Mouse (Mus musculus): ENCODE measurements at regions not wholly inside any gene's neighbourhood (a gene's known extent, or its start where the extent isn't known, plus 50 kb on each side); places are given as distances from the start of the nearest gene placed in this dataset.

DNA sequence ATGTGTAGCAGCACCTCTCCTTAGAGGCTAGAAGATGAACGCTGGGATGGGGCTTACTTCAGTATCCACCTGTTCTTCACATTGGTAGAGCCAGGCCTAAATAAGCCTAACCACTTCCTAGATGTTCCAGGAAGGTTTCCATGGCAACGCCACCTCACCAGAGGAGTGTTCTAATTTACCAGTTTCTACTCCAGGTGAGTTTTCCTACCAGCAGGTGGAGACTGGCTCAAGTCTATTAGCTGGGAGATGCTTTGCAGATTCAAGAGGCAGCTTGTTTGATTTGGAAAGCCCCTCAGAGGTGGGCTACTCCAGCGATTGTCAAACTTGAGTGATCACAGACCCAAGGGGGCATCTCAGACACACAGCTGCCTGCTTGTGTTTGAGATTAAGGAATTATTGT, 138.8 kb upstream of the Prok2 start:
- peak; percentile 52 for TF ChIP-seq CTCF (conservative IDR thresholded peaks at IDR 0.05)
- DNase-seq (ENCODE audit: low spot score in 2 of 2), result peak in 1 of 2 experiments; percentile 51
- H3K27ac ChIP-seq, result no peak overlapping the region
- no peak overlapping the region for H3K4me3 ChIP-seq

DNA sequence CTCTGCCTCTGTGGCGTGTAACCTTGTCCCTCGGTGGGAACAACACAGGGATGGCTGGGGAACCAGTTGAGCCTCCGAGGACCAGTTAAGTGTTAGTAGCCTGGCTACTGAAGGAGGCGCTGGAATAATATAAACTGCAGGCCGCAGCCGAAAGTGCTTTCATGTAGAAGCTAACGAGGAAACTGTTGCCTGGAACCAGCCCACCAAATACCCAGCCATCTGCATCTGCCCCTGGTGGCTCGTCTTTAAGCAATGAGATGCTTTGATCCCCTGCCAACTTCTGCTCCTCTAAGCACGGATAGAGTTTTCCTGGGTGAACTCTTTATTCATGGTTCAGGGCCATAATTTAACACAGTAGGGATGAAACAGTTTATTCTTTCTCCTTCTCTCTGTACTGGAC, 137.2 kb upstream of the Prok2 start:
- DNase-seq (ENCODE audit: low spot score in 2 of 2), result no peak
- H3K27ac ChIP-seq, result no peak overlapping the region
- TF ChIP-seq CTCF (conservative IDR thresholded peaks at IDR 0.05), result no peak
- H3K4me3 ChIP-seq, result no peak overlapping the region

DNA sequence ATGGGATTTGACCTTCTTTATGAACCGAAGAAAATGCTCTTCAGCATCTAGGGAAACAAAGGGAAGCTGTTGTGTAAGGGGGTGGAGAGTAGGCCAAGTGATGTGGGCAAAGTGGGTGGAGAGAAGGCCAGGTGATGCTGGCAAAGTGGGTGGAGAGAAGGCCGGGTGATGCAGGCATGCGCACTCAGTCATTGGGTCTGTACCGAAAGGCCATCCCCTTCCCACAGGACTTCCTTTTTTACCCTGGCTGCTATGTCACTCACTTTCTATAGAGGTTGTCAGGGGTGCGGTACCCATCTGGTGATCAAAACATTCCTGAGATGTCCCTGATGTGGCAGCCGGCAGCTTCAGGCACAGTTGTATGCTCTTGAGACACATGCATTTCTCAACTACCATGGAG, 131.2 kb upstream of the Prok2 start:
- DNase-seq (ENCODE audit: low spot score in 2 of 2), result no peak
- no peak for TF ChIP-seq CTCF (conservative IDR thresholded peaks at IDR 0.05)

DNA sequence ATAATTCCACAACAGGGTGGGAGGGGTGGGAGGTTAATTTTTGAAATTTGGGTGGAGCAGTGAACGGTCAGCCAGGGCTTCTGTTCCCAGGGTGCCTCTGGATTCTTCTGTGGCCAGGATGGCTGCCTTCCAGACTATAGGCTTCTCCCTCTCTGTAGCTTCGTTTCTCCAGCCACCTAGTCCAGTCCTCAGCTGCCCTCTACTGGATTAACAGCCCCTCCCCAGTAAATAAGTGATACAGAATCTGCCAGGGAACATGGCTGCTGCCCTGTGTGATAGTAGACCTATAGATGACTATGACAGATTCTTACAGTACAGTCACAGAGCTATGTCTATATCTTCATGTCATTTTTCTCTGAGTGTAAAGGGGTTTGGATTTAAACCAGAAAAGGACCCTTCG, 127.5 kb upstream of the Prok2 start:
- Histone ChIP-seq H3K4me3 (no peak overlapping the region), H3K27ac (no peak overlapping the region)
- DNase-seq (ENCODE audit: low spot score in 2 of 2), result no peak
- no peak for TF ChIP-seq CTCF (conservative IDR thresholded peaks at IDR 0.05)

More for the DNA sequence above, 131.2 kb upstream of the Prok2 start:
- Histone ChIP-seq H3K27ac (no peak overlapping the region), H3K4me3 (no peak overlapping the region)

DNA sequence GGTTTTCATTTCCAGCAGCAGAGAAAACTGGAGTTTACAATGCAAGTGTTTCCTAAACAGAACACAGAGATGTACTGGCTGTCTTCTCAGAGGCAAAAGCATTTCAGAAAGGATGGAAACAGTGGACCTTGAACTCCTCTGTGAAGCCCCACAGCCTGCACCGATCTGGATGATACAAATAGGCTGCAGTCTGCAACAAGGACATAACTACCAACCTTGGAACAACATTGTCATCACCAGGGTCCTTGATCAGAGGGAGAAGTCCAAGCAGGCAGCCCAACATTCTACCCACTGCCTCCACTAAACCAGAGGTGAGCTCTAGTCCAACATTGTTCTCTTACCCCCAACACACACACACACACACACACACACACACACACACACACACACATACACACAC, 124.5 kb upstream of the Prok2 start:
- no peak overlapping the region for H3K4me3 ChIP-seq
- H3K27ac ChIP-seq, result no peak overlapping the region
- DNase-seq (ENCODE audit: low spot score in 2 of 2), result no peak
- no peak for TF ChIP-seq CTCF (conservative IDR thresholded peaks at IDR 0.05)

DNA sequence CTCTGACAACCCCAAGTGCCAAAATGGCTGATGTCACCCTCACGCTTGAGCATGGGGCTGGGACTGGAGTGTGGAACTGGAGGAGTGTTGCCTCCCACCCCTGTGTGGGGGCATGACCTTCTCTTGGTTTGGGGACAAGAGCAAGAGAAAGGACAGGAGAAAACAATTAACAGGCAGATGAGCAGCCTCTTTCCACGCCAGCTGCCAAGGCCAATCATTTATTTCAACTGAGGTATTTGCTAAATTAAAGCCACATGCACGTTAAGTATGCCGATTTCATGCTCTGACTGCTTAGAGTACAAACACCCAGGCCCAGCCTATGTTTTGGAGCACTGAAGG, 119.3 kb upstream of the Prok2 start:
- TF ChIP-seq CTCF (conservative IDR thresholded peaks at IDR 0.05), result no peak
- H3K27ac ChIP-seq, result no peak overlapping the region
- no peak for DNase-seq (ENCODE audit: low spot score in 2 of 2)
- H3K4me3 ChIP-seq, result no peak overlapping the region

DNA sequence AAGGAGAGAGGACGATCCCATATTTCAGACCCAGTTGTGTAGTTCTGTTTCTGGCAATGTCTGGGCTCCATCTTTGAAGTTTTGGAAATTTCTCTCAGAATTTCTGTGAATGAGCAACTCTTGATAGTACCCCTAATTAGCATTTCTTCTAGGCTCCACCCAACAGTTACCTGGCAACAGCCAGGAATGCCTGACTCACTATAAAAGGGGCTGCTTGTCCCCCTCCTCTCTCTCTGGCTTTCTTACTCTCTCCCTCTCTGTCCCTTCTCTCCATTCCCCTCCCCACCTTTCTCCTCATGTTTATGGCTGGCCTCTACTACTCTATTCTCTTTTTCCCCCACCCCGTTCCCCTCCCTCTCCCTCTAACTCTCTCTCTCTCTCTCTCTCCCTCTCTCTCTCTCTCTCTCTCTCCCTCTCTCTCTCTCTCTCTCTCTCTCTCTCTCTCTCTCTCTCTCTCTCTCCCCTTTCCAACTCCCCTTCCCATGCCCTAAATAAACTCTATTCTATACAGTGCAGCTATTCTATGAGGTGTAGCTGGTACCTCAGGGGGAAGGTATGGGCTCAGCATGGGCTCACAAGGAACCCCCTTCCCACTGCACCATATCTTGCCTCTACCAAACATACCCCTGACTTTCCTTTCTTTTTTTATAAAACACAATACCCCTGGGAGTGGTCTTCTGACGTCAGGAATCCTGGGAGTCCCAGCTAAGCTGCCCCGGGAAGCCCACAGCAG, 118.7 kb upstream of the Prok2 start:
- H3K27ac ChIP-seq, result no peak overlapping the region
- DNase-seq (ENCODE audit: low spot score in 2 of 2), result no peak
- TF ChIP-seq CTCF (conservative IDR thresholded peaks at IDR 0.05), result no peak
- no peak overlapping the region for H3K4me3 ChIP-seq

DNA sequence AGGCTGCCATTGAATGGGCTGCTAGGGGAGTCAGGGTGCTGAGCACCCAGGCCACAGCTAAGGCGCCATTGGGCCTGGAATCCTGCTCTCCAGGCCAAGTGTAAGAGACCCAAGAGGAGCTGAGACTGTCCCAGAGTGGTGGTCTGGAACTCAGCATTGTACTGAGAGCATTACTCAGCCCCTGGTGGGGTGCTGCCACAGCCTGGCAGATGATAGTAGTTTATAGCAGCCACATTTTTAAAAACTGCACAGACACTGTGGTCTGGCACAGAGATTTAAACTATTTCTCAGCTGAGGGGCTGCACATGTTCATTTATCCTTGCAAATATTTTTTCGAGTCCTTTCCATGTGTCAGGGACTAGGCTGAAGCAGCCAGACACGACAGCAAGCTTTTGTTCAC, 117.3 kb upstream of the Prok2 start:
- DNase-seq (ENCODE audit: low spot score in 2 of 2), result no peak
- Histone ChIP-seq H3K27ac (no peak overlapping the region), H3K4me3 (no peak overlapping the region)
- TF ChIP-seq CTCF (conservative IDR thresholded peaks at IDR 0.05), result peak; percentile 57

DNA sequence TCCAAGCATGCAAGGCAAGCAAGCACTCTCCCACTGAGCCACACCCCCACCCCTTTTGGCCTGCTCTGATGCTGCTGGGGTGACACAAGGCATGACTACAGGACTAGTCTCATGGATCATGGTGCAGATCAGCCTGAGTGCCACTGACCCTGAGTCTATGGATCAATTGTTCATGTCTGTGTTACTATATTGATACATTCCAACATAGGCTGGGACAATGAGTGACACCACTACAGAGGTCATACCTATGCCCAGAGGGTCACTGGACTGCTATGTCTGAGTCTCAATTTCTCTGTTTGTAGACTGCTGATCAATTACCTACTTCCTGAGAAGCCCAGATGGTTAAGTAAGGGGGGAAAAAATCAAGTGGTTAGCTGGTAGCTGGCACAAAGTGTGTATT, 116.5 kb upstream of the Prok2 start:
- DNase-seq (ENCODE audit: low spot score in 2 of 2), result no peak
- TF ChIP-seq CTCF (conservative IDR thresholded peaks at IDR 0.05), result no peak
- Histone ChIP-seq H3K4me3 (no peak overlapping the region), H3K27ac (no peak overlapping the region)

DNA sequence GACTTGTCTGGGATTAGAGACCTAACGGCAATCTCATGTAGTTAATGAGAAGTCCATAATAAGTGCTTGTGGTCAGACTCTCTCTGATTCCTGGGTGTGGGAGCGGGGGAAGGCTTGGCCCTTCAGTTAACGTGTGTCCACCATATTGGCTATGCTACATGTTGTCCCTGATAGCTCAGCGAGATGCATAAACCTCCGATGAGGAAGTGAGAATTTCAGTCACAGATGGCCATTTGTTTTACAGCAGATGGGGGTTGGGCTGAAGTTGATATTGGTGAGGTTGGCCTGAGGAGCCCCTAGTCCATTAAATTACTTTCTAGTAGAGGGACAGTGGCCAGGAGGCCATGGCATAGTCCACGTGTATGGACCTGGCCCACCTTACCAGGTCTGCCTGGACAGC, 114.6 kb upstream of the Prok2 start:
- H3K27ac ChIP-seq, result no peak overlapping the region
- TF ChIP-seq CTCF (conservative IDR thresholded peaks at IDR 0.05), result no peak
- H3K4me3 ChIP-seq, result no peak overlapping the region
- DNase-seq (ENCODE audit: low spot score in 2 of 2), result no peak

DNA sequence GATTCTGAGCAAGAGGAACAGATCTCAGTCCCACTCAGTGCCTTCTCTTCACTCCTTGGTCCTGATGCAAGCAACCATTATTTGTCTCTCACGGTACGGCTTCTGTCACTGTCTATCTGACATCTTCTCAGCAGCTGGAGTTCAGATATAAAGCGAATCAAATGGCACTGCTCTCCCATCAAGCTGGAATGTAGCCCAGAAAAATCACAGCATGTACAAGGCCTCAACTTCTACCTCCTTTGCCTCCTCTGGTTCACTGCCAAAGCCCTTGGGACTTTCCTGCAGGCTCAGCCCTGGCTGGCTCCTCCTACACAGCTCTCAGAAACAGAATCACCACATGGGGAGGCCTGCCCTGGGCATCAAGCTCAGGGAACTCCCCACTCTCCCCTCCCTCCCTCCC, 107.1 kb upstream of the Prok2 start:
- Histone ChIP-seq H3K27ac (no peak overlapping the region), H3K4me3 (no peak overlapping the region)
- DNase-seq (ENCODE audit: low spot score in 2 of 2), result no peak
- no peak for TF ChIP-seq CTCF (conservative IDR thresholded peaks at IDR 0.05)

DNA sequence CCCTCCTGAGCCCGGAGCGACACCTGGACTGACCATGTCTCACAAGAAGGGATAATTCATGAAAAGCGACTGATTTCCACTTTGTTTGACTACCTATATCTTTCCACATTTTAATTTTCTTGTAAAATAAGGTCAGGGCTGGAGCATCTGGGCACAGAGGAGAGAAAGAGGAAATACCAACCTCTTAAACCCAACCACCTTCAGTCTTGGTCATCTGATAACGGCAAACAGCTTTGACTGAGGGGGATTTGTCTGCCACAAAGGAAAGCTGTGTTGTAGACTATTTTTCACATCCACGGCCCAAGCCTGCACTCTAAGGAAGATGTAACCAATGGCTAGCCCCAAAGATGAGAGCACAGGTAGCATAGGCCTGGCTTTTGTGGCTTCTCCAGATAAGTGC, 101.4 kb upstream of the Prok2 start:
- TF ChIP-seq CTCF (conservative IDR thresholded peaks at IDR 0.05), result no peak
- Histone ChIP-seq H3K27ac (no peak overlapping the region), H3K4me3 (no peak overlapping the region)
- no peak for DNase-seq (ENCODE audit: low spot score in 2 of 2)

DNA sequence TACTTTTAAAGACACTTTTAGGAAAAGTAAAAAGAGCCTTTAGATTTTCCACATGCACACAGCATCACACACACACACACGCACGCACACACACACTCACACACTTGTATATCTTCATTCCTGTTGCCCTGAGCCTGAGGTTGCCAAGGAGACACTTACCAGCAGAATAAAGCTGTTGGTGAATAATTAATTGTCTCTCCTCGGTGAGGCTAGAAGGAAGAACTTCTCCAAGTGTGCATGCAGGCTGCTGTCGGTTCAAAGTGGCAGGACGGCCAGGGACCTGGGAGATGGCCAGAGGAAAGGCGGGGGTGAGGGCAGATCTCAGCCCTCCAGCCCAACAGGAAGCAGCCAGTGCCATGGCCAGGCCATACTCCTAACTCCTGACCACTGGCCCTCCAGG, 98.6 kb upstream of the Prok2 start:
- TF ChIP-seq CTCF (conservative IDR thresholded peaks at IDR 0.05), result no peak
- no peak overlapping the region for H3K27ac ChIP-seq
- DNase-seq (ENCODE audit: low spot score in 2 of 2), result no peak
- no peak overlapping the region for H3K4me3 ChIP-seq

DNA sequence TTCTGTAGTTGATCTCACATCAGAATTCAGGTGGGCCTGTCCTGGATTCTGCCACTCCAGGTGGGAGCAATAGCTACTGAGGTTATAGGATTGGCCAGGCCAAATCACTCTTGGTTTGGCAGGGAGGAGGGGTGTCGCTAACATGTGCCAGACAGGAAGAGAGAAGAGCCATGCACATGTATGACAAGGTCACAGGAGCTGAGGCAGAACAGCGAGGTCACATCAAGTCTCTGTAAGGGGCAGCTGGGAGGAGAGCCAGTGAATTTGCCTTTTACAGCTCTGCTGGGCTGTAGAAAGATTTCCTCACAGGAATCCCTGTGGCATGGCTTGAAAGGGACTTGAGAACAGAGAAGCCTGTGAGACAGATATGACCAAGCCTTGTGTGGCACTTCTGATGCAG, 96.3 kb upstream of the Prok2 start:
- Histone ChIP-seq H3K27ac (no peak overlapping the region), H3K4me3 (no peak overlapping the region)
- no peak for TF ChIP-seq CTCF (conservative IDR thresholded peaks at IDR 0.05)
- DNase-seq (ENCODE audit: low spot score in 2 of 2), result no peak
